ENCODE assay signal across 23 mouse cellular contexts in the genomic region with DNA sequence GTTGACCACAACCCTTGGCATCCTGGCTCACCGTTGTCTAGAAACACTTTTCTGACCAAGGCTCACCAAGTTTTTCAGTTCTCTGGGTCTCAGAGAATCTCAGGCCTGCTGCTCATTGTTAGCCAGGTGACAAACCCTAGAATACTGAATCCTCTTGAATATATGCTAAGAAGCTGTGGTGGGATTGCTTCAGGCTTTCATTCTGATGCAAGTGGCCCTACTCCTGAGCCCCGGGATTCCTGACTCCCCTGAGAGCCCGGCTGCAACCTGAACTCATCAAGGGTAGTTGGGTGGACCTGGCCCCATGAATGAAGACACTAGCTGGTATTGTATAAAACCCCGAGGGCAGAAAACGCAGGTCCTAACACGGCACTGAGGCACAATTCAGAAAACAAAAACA.
"Had no signal": no experiment of that assay in that cellular context is flagged by ENCODE, and none has a peak within 500 bp of the region (broad histone marks: within the 10 kb centered on the region; RNA-seq: fewer than 3 reads in every experiment).

No protein-coding gene starts in this region.

- H3K36me3 ChIP-seq: kidney, embryonic 15.5 days; limb, embryonic 15.5 days; lung, embryonic 15.5 days; neural tube, embryonic 12.5 days; neural tube, embryonic 15.5 days; stomach, embryonic 15.5 days had no signal

- H3K9ac ChIP-seq: kidney, embryonic 15.5 days; limb, embryonic 12.5 days; limb, embryonic 15.5 days; liver, embryonic 14.5 days; liver, postnatal 0 days; lung, embryonic 15.5 days; neural tube, embryonic 12.5 days; neural tube, embryonic 15.5 days; stomach, embryonic 15.5 days had no signal

- H3K4me2 ChIP-seq: kidney, embryonic 15.5 days; limb, embryonic 15.5 days; liver, embryonic 11.5 days; lung, embryonic 15.5 days; midbrain, embryonic 11.5 days; neural tube, embryonic 12.5 days; neural tube, embryonic 15.5 days; stomach, embryonic 15.5 days had no signal

- H3K4me3 ChIP-seq: kidney, embryonic 15.5 days; limb, embryonic 12.5 days; limb, embryonic 15.5 days; lung, embryonic 15.5 days; megakaryocyte, embryonic 14.5 days; neural tube, embryonic 12.5 days; neural tube, embryonic 15.5 days; stomach, embryonic 15.5 days had no signal

- ATAC-seq: liver, postnatal 0 days had no signal

- DNase-seq: kidney, adult 8-10 months; kidney, postnatal 14 days; kidney, postnatal 4 days; left cerebral cortex, postnatal 4 days; liver, postnatal 0 days; lung, postnatal 10 days; lung, postnatal 36 days; midbrain, embryonic 14.5 days; right cerebral cortex, adult 18-20 months; right cerebral cortex, postnatal 14 days; spleen, adult 18-20 months; thymus, postnatal 25 days had no signal

- H3K27me3 ChIP-seq: limb, embryonic 12.5 days; limb, embryonic 15.5 days; lung, embryonic 15.5 days; stomach, embryonic 15.5 days had no signal

- H3K27ac ChIP-seq: kidney, embryonic 15.5 days; limb, embryonic 12.5 days; limb, embryonic 15.5 days; liver, embryonic 14.5 days; lung, embryonic 15.5 days; neural tube, embryonic 12.5 days; neural tube, embryonic 15.5 days; stomach, embryonic 15.5 days had no signal
